Mouse (Mus musculus) CH12.LX (cell line): ENCODE measurements around the gene Nmnat2.

Source experiments
- CTCF ChIP-seq, 2 experiments: IDR thresholded peaks in 1 of 2; conservative IDR thresholded peaks in 1 of 2; 2 replicates each; pipeline ENCODE4 v1.5.1; 2011 to 2012; ENCODE audit warnings: low read depth in 2 of 2, low read length in 2 of 2, improper control_type of control experiment in 1 of 2, inconsistent platforms in 1 of 2, mild to moderate bottlenecking in 1 of 2, moderate library complexity in 1 of 2
- E2F4 ChIP-seq: IDR thresholded peaks from 2 replicates; pipeline ENCODE4 v1.6.1; 2011; ENCODE audit warnings: low read depth, low read length, improper control_type of control experiment; ENCODE audit not compliant: insufficient replicate concordance
- EP300 ChIP-seq: IDR thresholded peaks from 2 replicates; pipeline ENCODE4 v1.6.1; 2011; ENCODE audit warnings: low read length, improper control_type of control experiment
- GABPA ChIP-seq: IDR thresholded peaks from 2 replicates; pipeline ENCODE4 v1.6.1; 2012; ENCODE audit warnings: low read depth, low read length, improper control_type of control experiment, inconsistent platforms; ENCODE audit not compliant: insufficient replicate concordance
- MAZ ChIP-seq: IDR thresholded peaks from 2 replicates; pipeline ENCODE4 v1.6.1; 2012; ENCODE audit warnings: low read depth, mild to moderate bottlenecking, inconsistent platforms, low read length, improper control_type of control experiment, moderate library complexity
- MEF2A ChIP-seq: IDR thresholded peaks from 2 replicates; pipeline ENCODE4 v1.6.1; 2014; ENCODE audit warnings: low read depth, mild to moderate bottlenecking, inconsistent platforms, low read length, improper control_type of control experiment, borderline replicate concordance
- POLR2A ChIP-seq: IDR thresholded peaks from 2 replicates; pipeline ENCODE4 v1.6.1; 2011; ENCODE audit warnings: low read depth, mild to moderate bottlenecking, improper control_type of control experiment, low read length

DNA sequence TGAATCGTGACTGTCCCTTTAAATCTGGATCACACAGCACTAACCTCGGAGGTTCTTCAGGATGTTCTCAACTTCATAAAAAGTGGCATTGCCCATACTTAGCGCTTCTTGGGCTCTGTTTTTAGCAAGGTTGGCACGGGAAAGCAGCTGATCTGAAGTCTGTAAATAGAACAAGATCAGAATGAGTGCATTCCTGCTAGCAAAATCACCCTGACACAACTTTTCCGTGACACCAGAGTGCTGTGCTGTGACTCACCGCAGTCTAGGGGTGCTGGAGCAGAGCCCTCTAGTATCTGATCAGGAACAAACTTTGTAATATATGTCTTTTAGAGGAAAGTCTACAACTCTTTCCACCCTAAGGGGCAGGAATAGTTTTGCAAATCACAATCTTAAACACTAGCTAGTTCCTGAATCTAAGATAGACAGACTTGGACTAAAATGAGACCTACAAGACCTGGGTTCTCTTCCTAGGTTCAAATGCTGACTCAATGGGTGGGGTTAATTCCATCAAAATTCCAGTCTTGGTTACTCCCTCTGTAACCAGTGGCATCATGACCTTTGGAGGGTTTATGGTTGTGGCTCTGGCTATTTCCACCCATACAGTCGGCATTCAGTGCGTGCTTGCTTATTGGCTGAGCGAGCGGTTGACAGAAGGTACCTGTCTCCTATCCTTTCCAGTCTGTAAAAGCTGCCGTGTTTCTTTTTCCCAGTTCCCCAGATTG lies 175.4 kb downstream of the Nmnat2 start:
- TF ChIP-seq CTCF (conservative IDR thresholded peaks at IDR 0.05 in 1 of 2, IDR thresholded peaks at IDR 0.05 in 1 of 2; ENCODE audit: low read depth in 2 of 2, low read length in 2 of 2) (no peak), POLR2A (no peak), EP300 (peak; percentile 82), MAZ (no peak), E2F4 (no peak), GABPA (no peak), MEF2A (peak; percentile 96)
